Mouse (Mus musculus): ENCODE results near the gene Ap1m1.

GRCm38 (mm10) chr8:72240951-72241350 is 1.1 kb downstream of the Ap1m1 start:
- TF ChIP-seq GATA1 (IDR thresholded peaks at IDR 0.05; ENCODE audit: borderline replicate concordance, low read length) (no peak), FLI1 (IDR thresholded peaks at IDR 0.05; ENCODE audit: low read length) (no peak)
